Mouse (Mus musculus) lung, postnatal 0 days (tissue): Measurements from ENCODE around the gene Ccn1. TPM values are rescaled to one million over a fixed set of nuclear protein-coding genes. Genes with fewer than 3 reads are reported as not detected.

Experiments used
- ATAC-seq: fragments of 200-750 bp; cut with Nextera tagmentation; 2 replicates; pipeline ENCODE4 v1.8.0; 2017; ENCODE audit warnings: moderate library complexity
- DNase-seq: peaks from one replicate; pipeline ENCODE4 v3.0.0-alpha.2; 2016; ENCODE audit warnings: low spot score
- H3K27ac ChIP-seq: fragments of 300-500 bp; sonication (generic); 2 replicates; pipeline ENCODE4 v1.5.1; 2014; ENCODE audit warnings: antibody characterized with exemption, mild to moderate bottlenecking, low read length, mixed read lengths
- H3K27me3 ChIP-seq: fragments of 300-500 bp; sonication (generic); replicated peaks from 2 replicates; pipeline ENCODE4 v1.6.1; 2014; ENCODE audit warnings: low read length, mixed read lengths; ENCODE audit not compliant: insufficient read depth
- H3K36me3 ChIP-seq: fragments of 300-500 bp; sonication (generic); 2 replicates; pipeline ENCODE4 v1.6.1; 2014; ENCODE audit warnings: low read length, mixed read lengths; ENCODE audit not compliant: insufficient read depth
- H3K4me1 ChIP-seq: fragments of 300-500 bp; sonication (generic); 2 replicates; pipeline ENCODE4 v1.6.1; 2014; ENCODE audit warnings: antibody characterized with exemption, low read depth, low read length, mixed read lengths; ENCODE audit not compliant: insufficient read depth
- H3K4me2 ChIP-seq: fragments of 300-500 bp; sonication (generic); replicated peaks from 2 replicates; pipeline ENCODE4 v1.6.1; 2014; ENCODE audit warnings: low read depth, mild to moderate bottlenecking, low read length, moderate library complexity, mixed read lengths
- H3K4me3 ChIP-seq: fragments of 300-500 bp; sonication (generic); 2 replicates; pipeline ENCODE4 v1.5.1; 2014; ENCODE audit warnings: low read depth, low read length
- H3K9ac ChIP-seq: fragments of 300-500 bp; sonication (generic); replicated peaks from 2 replicates; pipeline ENCODE4 v1.6.1; 2014; ENCODE audit warnings: low read depth, mild to moderate bottlenecking
- H3K9me3 ChIP-seq: fragments of 300-500 bp; sonication (generic); 2 replicates; pipeline ENCODE4 v1.6.1; 2016; ENCODE audit warnings: low read length, mixed read lengths
- CTCF ChIP-seq: IDR thresholded peaks from 2 replicates; pipeline ENCODE4 v1.5.1; 2016; ENCODE audit warnings: antibody characterized with exemption, mild to moderate bottlenecking
- EP300 ChIP-seq: IDR thresholded peaks from 2 replicates; pipeline ENCODE4 v1.6.1; 2016; ENCODE audit warnings: antibody characterized with exemption, mild to moderate bottlenecking, control low read depth
- WGBS: fragments of 180-500 bp; shearing (Covaris S2); extraction: QIAGEN DNeasy Blood & Tissue Kit; methylation state at CpG from one replicate; pipeline ENCODE4 v1.1.7; 2014; 5-methylcytosine and 5-hydroxymethylcytosine counted together
- polyA plus RNA-seq: library from polyadenylated mRNA; unstranded; fragments of >200 nt; fragmentation: Nextera tagmentation; extraction: Ambion mirVana; gene quantifications from 2 replicates; pipeline ENCODE4 v1.2.1, GENCODE M21; 2015

Ccn1 gene
- polyA plus RNA-seq, 1 experiment from 2014 or later, result 131 TPM

- H3K4me1 ChIP-seq, result no peaks in the 10 kb centered on the region
- H3K4me3 ChIP-seq, result no peak overlapping the region
- no peak overlapping the region for H3K27ac ChIP-seq
- no peak overlapping the region for H3K4me2 ChIP-seq
- H3K9me3 ChIP-seq, result no peaks in the 10 kb centered on the region
- no peaks in the 10 kb centered on the region for H3K36me3 ChIP-seq
- H3K27me3 ChIP-seq, result no peaks in the 10 kb centered on the region
- TF ChIP-seq EP300, result no peak
- TF ChIP-seq CTCF, result no peak
- DNase-seq, result no peak
- H3K9ac ChIP-seq, result no peak overlapping the region
- ATAC-seq, result no peak
- WGBS, result 91% methylated on average over 4 of the region's 4 CpGs
These were observed 16.6 kb upstream of the Ccn1 start for GRCm38 (mm10) chr3:145666383-145666782.

GRCm38 (mm10) chr3:145656993-145657713 is 7.4 kb upstream of the Ccn1 start:
- peak; percentile 84 for TF ChIP-seq EP300
- 0 out of 2 replicates have a peak, but pooled peaks have one; percentile 4 for TF ChIP-seq CTCF
- Histone ChIP-seq H3K9ac (no peak overlapping the region), H3K4me2 (no peak overlapping the region), H3K9me3 (no peaks in the 10 kb centered on the region), H3K36me3 (no peaks in the 10 kb centered on the region), H3K4me1 (peaks cover 13% of the 10 kb centered on the region; the same call in 1 of the 2 replicates), H3K27ac (no peak overlapping the region), H3K4me3 (no peak overlapping the region), H3K27me3 (no peaks in the 10 kb centered on the region)
- peak; percentile 29 for ATAC-seq
- 37% methylated on average over 14 of the region's 14 CpGs for WGBS
- peak; percentile 65 for DNase-seq

- 88% methylated on average over 6 of the region's 6 CpGs for WGBS
These were observed 5.2 kb upstream of the Ccn1 start for GRCm38 (mm10) chr3:145654944-145655343.

GRCm38 (mm10) chr3:145654028-145654427 is 4.2 kb upstream of the Ccn1 start:
- no peaks in the 10 kb centered on the region for H3K36me3 ChIP-seq
- DNase-seq (no peak), ATAC-seq (no peak)
- TF ChIP-seq EP300 (no peak), CTCF (no peak)
- H3K4me1 ChIP-seq, result peaks cover 13% of the 10 kb centered on the region; the same call in 1 of the 2 replicates
- no peak overlapping the region; the same call in 1 of the 2 replicates for H3K9ac ChIP-seq
- H3K9me3 ChIP-seq, result no peaks in the 10 kb centered on the region
- H3K4me2 ChIP-seq, result peak overlapping the region; percentile 81; the same call in 1 of the 2 replicates
- peak overlapping the region; percentile 65; the same call in 1 of the 2 replicates for H3K4me3 ChIP-seq
- 83% methylated on average over 9 of the region's 9 CpGs for WGBS
- H3K27me3 ChIP-seq, result no peaks in the 10 kb centered on the region
- 0 out of 2 replicates have a peak overlapping the region, but pooled peaks have one; percentile 94 for H3K27ac ChIP-seq

More at GRCm38 (mm10) chr3:145654944-145655343, 5.2 kb upstream of the Ccn1 start:
- Histone ChIP-seq H3K4me2 (no peak overlapping the region), H3K4me3 (no peak overlapping the region), H3K27me3 (no peaks in the 10 kb centered on the region), H3K9me3 (no peaks in the 10 kb centered on the region), H3K27ac (no peak overlapping the region), H3K9ac (no peak overlapping the region), H3K36me3 (no peaks in the 10 kb centered on the region), H3K4me1 (peaks cover 13% of the 10 kb centered on the region; the same call in 1 of the 2 replicates)
- ATAC-seq (no peak), DNase-seq (no peak)
- TF ChIP-seq EP300 (no peak), CTCF (no peak)

GRCm38 (mm10) chr3:145653191-145653940 is 3.6 kb upstream of the Ccn1 start:
- DNase-seq, result peak; percentile 94
- no peaks in the 10 kb centered on the region for H3K27me3 ChIP-seq
- peak overlapping the region; percentile 65 for H3K4me3 ChIP-seq
- peak overlapping the region; percentile 69 for H3K9ac ChIP-seq
- H3K4me2 ChIP-seq, result peak overlapping the region; percentile 81
- no peaks in the 10 kb centered on the region for H3K36me3 ChIP-seq
- peaks cover 17% of the 10 kb centered on the region for H3K4me1 ChIP-seq
- peak; percentile 57 for ATAC-seq
- peak overlapping the region; percentile 94 for H3K27ac ChIP-seq
- TF ChIP-seq CTCF, result no peak; the same call in 1 of the 2 replicates
- 0 out of 2 replicates have a peak, but pooled peaks have one; percentile 31 for TF ChIP-seq EP300
- WGBS, result 2% methylated on average over 51 of the region's 53 CpGs
- no peaks in the 10 kb centered on the region for H3K9me3 ChIP-seq
